Mouse (Mus musculus) hindbrain, embryonic 10.5 days (tissue): ENCODE data around the gene Olfr723. TPM values are rescaled to one million over a fixed set of nuclear protein-coding genes. Genes with fewer than 3 reads are reported as not detected.
"Not testable (repeated sequence)": the region's sequence is repeated elsewhere in the genome, so short reads cannot be mapped to it uniquely, and the experiment has no call there.

ENCODE experiments used
- DNase-seq: peaks from one replicate; pipeline ENCODE4 v3.0.0-alpha.2; 2017; ENCODE audit warnings: low spot score
- H3K27ac ChIP-seq: fragments of 300-500 bp; sonication (generic); 2 replicates; pipeline ENCODE4 v1.5.1; 2016; ENCODE audit warnings: mild to moderate bottlenecking, moderate library complexity
- H3K27me3 ChIP-seq: fragments of 300-500 bp; sonication (generic); 2 replicates; pipeline ENCODE4 v1.6.1; 2016; ENCODE audit warnings: mild to moderate bottlenecking; ENCODE audit not compliant: poor library complexity, insufficient read depth, severe bottlenecking
- H3K36me3 ChIP-seq: fragments of 300-500 bp; sonication (generic); 2 replicates; pipeline ENCODE4 v1.6.1; 2016; ENCODE audit warnings: mild to moderate bottlenecking, moderate library complexity
- H3K4me1 ChIP-seq: fragments of 300-500 bp; sonication (generic); replicated peaks from 2 replicates; pipeline ENCODE4 v1.6.1; 2016; ENCODE audit warnings: mild to moderate bottlenecking
- H3K4me3 ChIP-seq: fragments of 300-500 bp; sonication (generic); 2 replicates; pipeline ENCODE4 v1.5.1; 2016; ENCODE audit warnings: mild to moderate bottlenecking, moderate library complexity
- H3K9me3 ChIP-seq: fragments of 300-500 bp; sonication (generic); 2 replicates; pipeline ENCODE4 v1.6.1; 2016; ENCODE audit warnings: mild to moderate bottlenecking, moderate library complexity
- WGBS: fragments of 180-500 bp; shearing (Covaris S2); methylation state at CpG from one replicate; pipeline ENCODE4 v1.1.7; 2016; 5-methylcytosine and 5-hydroxymethylcytosine counted together
- polyA plus RNA-seq: library from polyadenylated mRNA; unstranded; fragments of >200 nt; fragmentation: Nextera tagmentation; extraction: Ambion mirVana; gene quantifications from 2 replicates; pipeline ENCODE4 v1.2.1, GENCODE M21; 2016

Olfr723 gene
- polyA plus RNA-seq: not detected in 2 replicates

DNA sequence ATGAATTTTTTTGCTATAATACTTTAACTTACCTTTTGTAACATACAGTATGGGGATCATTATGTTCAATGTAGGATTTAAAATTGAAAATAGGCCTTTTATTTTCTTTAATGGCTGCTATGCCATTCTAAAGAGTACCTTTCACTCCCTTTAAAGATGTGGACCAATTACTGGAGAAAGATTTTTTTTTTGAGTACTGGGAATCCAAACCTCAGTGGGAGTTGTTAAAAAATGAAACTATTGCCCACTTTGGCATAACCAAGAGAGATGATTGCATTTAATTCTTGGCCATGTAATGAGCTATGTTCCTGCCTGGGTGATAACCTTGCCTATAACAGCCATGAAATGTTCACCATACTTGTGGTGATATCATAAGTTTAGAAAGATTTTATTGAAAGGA, at the start of gene Olfr723:
Olfr723 (minus strand) TSS at position 101 of the 400 bp plus-strand sequence.
- not testable (repeated sequence) for H3K4me1 ChIP-seq, H3K27me3 ChIP-seq, DNase-seq, H3K27ac ChIP-seq, H3K9me3 ChIP-seq, H3K36me3 ChIP-seq, H3K4me3 ChIP-seq

- not testable (repeated sequence) for H3K27ac ChIP-seq, H3K4me3 ChIP-seq, DNase-seq, H3K9me3 ChIP-seq, H3K27me3 ChIP-seq, H3K36me3 ChIP-seq, H3K4me1 ChIP-seq
- 79% methylated on average over 1 of the region's 1 CpGs for WGBS
Measured at GRCm38 (mm10) chr14:49963174-49963573, 31.6 kb upstream of the Olfr723 start, which contains the start of gene Olfr724. Gene Olfr724 (minus strand): TSS chr14:49963274.

DNA sequence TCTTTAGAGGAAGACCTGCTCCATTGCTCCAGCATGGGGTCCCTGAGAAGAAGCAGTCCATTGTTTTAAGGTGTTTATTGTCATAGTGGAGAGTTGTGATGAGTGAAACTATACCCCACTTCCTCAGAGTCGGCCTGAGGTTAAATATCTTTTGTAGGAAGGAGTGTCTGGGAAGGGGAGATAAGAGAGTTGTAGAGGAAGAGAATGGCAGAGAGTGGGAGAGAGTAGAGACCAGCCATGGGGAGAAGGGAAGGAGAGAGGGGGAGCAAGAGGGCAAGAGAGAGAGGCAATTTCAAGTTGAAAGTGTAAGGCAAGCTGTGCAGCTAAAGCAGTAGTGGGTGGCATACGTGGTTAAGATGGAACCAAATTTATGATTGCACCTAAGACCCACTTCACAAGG, 24.3 kb upstream of the Olfr723 start:
- 54% methylated on average over 2 of the region's 2 CpGs for WGBS
- Histone ChIP-seq H3K4me1 (no peaks in the 10 kb centered on the region), H3K4me3 (no peak overlapping the region), H3K36me3 (no peaks in the 10 kb centered on the region), H3K9me3 (peaks cover 15% of the 10 kb centered on the region; the same call in 1 of the 2 replicates), H3K27ac (no peak overlapping the region), H3K27me3 (no peaks in the 10 kb centered on the region)
- no peak for DNase-seq

- Histone ChIP-seq H3K36me3 (no peaks in the 10 kb centered on the region), H3K9me3 (no peaks in the 10 kb centered on the region), H3K27me3 (no peaks in the 10 kb centered on the region), H3K4me1 (no peaks in the 10 kb centered on the region), H3K27ac (no peak within 1 kb of the TSS), H3K4me3 (no peak within 1 kb of the TSS)
- DNase-seq: no peak
Measured at GRCm38 (mm10) chr14:49901899-49902298, 29.7 kb downstream of the Olfr723 start, which contains the start of gene Olfr722. Gene Olfr722 (minus strand): TSS chr14:49901999.

Other genes with a start within 250 kb of the Olfr723 start
- gene Armh4, start 148.4 kb downstream of the Olfr723 start, polyA plus RNA-seq: 37.7 and 39.5 TPM in 2 replicates
- gene Olfr722, start 29.8 kb downstream of the Olfr723 start, polyA plus RNA-seq: not detected in 2 replicates
- not detected in 2 replicates for gene Olfr724, start 31.5 kb upstream of the Olfr723 start, polyA plus RNA-seq
- not detected in 2 replicates for gene Olfr725, start 108.6 kb upstream of the Olfr723 start, polyA plus RNA-seq
- not detected in 2 replicates for gene Olfr726, start 159.2 kb upstream of the Olfr723 start, polyA plus RNA-seq
- not detected in 2 replicates for gene Olfr727, start 191.4 kb upstream of the Olfr723 start, polyA plus RNA-seq
- not detected in 2 replicates for gene Olfr728, start 210.9 kb upstream of the Olfr723 start, polyA plus RNA-seq
- gene Olfr729, start 221.1 kb upstream of the Olfr723 start, polyA plus RNA-seq: 0.04 TPM in 1 of 2 replicates, not detected in the other